Comparison of ENCODE assay signal across 9 mouse cellular contexts in genomic region chr4:134483696-134484095, GRCm38 (mm10). TPM values are rescaled to one million over a fixed set of nuclear protein-coding genes. Genes with fewer than 3 reads are reported as not detected.
DNase-seq lines count a peak whose midpoint lies in the region; ATAC-seq lines count a peak whose summit lies in the region.
"Had no signal": no experiment of that assay in that cellular context is flagged by ENCODE, and none has a peak within 500 bp of the region (broad histone marks: within the 10 kb centered on the region; RNA-seq: fewer than 3 reads in every experiment).

No protein-coding gene starts in this region.

- ATAC-seq in cerebellum, adult (ENCODE audit: insufficient number of reproducible peaks, low FRiP score, low TSS enrichment) = peak; percentile 61
- no peak for ATAC-seq in megakaryocyte-erythroid progenitor cell, adult 5-6 weeks (replicated peaks; ENCODE audit: low FRiP score, low TSS enrichment, poor library complexity, severe bottlenecking)

- no peak for DNase-seq in cerebellum, postnatal 4 days (ENCODE audit: low spot score in 2 of 2)
- peak; percentile 74 to 89 for DNase-seq in layer of hippocampus, adult 18-20 months (ENCODE audit: low spot score in 2 of 2)
- no peak for DNase-seq in layer of hippocampus, postnatal 10 days (ENCODE audit: low spot score in 2 of 2)
- DNase-seq in adrenal gland, postnatal 36 days = peak; percentile 70 to 73
- peak; percentile 78 for DNase-seq in kidney, postnatal 14 days
- DNase-seq in embryo, embryonic 9.5 days (ENCODE audit: extremely low spot score) = no peak
- DNase-seq: thymus, adult 2 months had no signal

RNA-seq across cellular contexts. Expression of gene Paqr7, which starts 12.8 kb away (rescaled TPM):
- total RNA-seq in layer of hippocampus, adult 18-20 months (2021) = 10 to 100 TPM; 60.9 to 67.1 TPM
- total RNA-seq in layer of hippocampus, postnatal 10 days (2021) = 10 to 100 TPM; 50.0 to 51.9 TPM
- total RNA-seq in adrenal gland, postnatal 36 days (2021) = 10 to 100 TPM; 38.7 to 56.9 TPM
- total RNA-seq in megakaryocyte-erythroid progenitor cell, adult 5-6 weeks (2014; fragmentation: Nextera tagmentation) = 0.66 and 1.3 TPM in 2 replicates
- 0.47 and 0.80 TPM in 2 replicates for total RNA-seq in megakaryocyte-erythroid progenitor cell, adult 5-6 weeks (2017)

RNA-seq across cellular contexts. Expression of gene Stmn1, which starts 15.6 kb away (rescaled TPM):
- total RNA-seq in layer of hippocampus, adult 18-20 months (2021) = 100 to 1,000 TPM; 373 to 429 TPM
- total RNA-seq in layer of hippocampus, postnatal 10 days (2021) = 1,000 to 10,000 TPM; 1,050 to 1,137 TPM
- 10 to 100 TPM; 46.2 to 53.5 TPM for total RNA-seq in adrenal gland, postnatal 36 days (2021)
- total RNA-seq in megakaryocyte-erythroid progenitor cell, adult 5-6 weeks (2014; fragmentation: Nextera tagmentation) = 600 and 836 TPM in 2 replicates
- total RNA-seq in megakaryocyte-erythroid progenitor cell, adult 5-6 weeks (2017) = 1,250 and 1,264 TPM in 2 replicates

RNA-seq across cellular contexts. Expression of gene Aunip, which starts 27.1 kb away (rescaled TPM):
- total RNA-seq in layer of hippocampus, adult 18-20 months (2021) = under 1 TPM; 0.36 to 0.57 TPM
- total RNA-seq in layer of hippocampus, postnatal 10 days (2021) = under 1 TPM; 0.48 to 0.78 TPM
- total RNA-seq in adrenal gland, postnatal 36 days (2021) = 1 to 10 TPM; 1.7 to 2.5 TPM
- total RNA-seq in megakaryocyte-erythroid progenitor cell, adult 5-6 weeks (2014; fragmentation: Nextera tagmentation) = 18.4 and 23.7 TPM in 2 replicates
- total RNA-seq in megakaryocyte-erythroid progenitor cell, adult 5-6 weeks (2017) = 34.6 and 45.8 TPM in 2 replicates

RNA-seq across cellular contexts. Expression of gene Mtfr1l, which starts 51.5 kb away (rescaled TPM):
- total RNA-seq in layer of hippocampus, adult 18-20 months (2021) = 10 to 100 TPM; 69.0 to 70.7 TPM
- total RNA-seq in layer of hippocampus, postnatal 10 days (2021) = 10 to 100 TPM; 82.0 to 86.7 TPM
- 100 to 1,000 TPM; 128 to 136 TPM for total RNA-seq in adrenal gland, postnatal 36 days (2021)
- total RNA-seq in megakaryocyte-erythroid progenitor cell, adult 5-6 weeks (2014; fragmentation: Nextera tagmentation) = 76.1 and 80.1 TPM in 2 replicates
- total RNA-seq in megakaryocyte-erythroid progenitor cell, adult 5-6 weeks (2017) = 41.5 and 67.4 TPM in 2 replicates

Comparison
In these comparisons a context has a peak if more than half of its experiments do, and no peak if none do; other contexts are left out.
1. DNase-seq: peak in layer of hippocampus, adult 18-20 months (2 of 2), adrenal gland, postnatal 36 days (2 of 2) and kidney, postnatal 14 days (single experiment); none in cerebellum, postnatal 4 days (0 of 2), layer of hippocampus, postnatal 10 days (0 of 2) and embryo, embryonic 9.5 days (single experiment).
2. RNA of gene Paqr7, which starts 12.8 kb away (total RNA-seq): 60.9 to 67.1 TPM in layer of hippocampus, adult 18-20 months, 38.7 to 56.9 TPM in adrenal gland, postnatal 36 days and 50.0 to 51.9 TPM in layer of hippocampus, postnatal 10 days; 0.47 to 1.3 TPM in megakaryocyte-erythroid progenitor cell, adult 5-6 weeks; every median in the first group is over 10 times any median in the second.
3. RNA of gene Stmn1, which starts 15.6 kb away (total RNA-seq): 600 to 1,264 TPM in megakaryocyte-erythroid progenitor cell, adult 5-6 weeks, 1,050 to 1,137 TPM in layer of hippocampus, postnatal 10 days and 373 to 429 TPM in layer of hippocampus, adult 18-20 months; 46.2 to 53.5 TPM in adrenal gland, postnatal 36 days; every median in the first group is over 4 times any median in the second.
4. RNA of gene Aunip, which starts 27.1 kb away (total RNA-seq): 18.4 to 45.8 TPM in megakaryocyte-erythroid progenitor cell, adult 5-6 weeks; 1.7 to 2.5 TPM in adrenal gland, postnatal 36 days, 0.48 to 0.78 TPM in layer of hippocampus, postnatal 10 days and 0.36 to 0.57 TPM in layer of hippocampus, adult 18-20 months; every median in the first group is over 4 times any median in the second.